Mouse (Mus musculus) myocyte (in vitro differentiated cells): ENCODE data around the gene Nkain4.

Experiments
- MYOG ChIP-seq, 3 experiments: IDR thresholded peaks; one replicate each; pipeline ENCODE4 v1.6.1; 2011; ENCODE audit warnings: control low read depth in 2 of 3, low read depth in 2 of 3, mild to moderate bottlenecking in 2 of 3; ENCODE audit not compliant: insufficient read length in 2 of 3, control insufficient read depth in 1 of 3, insufficient read depth in 1 of 3
- REST ChIP-seq: IDR thresholded peaks from one replicate; pipeline ENCODE4 v1.6.1; 2011; ENCODE audit warnings: mild to moderate bottlenecking, control low read depth, moderate library complexity; ENCODE audit not compliant: insufficient read depth, insufficient read length
- TCF12 ChIP-seq: IDR thresholded peaks from one replicate; pipeline ENCODE4 v1.6.1; 2011; ENCODE audit warnings: mild to moderate bottlenecking, control low read depth; ENCODE audit not compliant: poor library complexity, insufficient read depth, severe bottlenecking
- USF1 ChIP-seq: IDR thresholded peaks from one replicate; pipeline ENCODE4 v1.6.1; 2011; ENCODE audit warnings: low read depth, mild to moderate bottlenecking, control low read depth, moderate library complexity

GRCm38 (mm10) chr2:180994360-180994759 lies 39.9 kb upstream of the Nkain4 start:
- TF ChIP-seq TCF12: no peak
- TF ChIP-seq USF1: no peak
- TF ChIP-seq MYOG (IDR thresholded peaks at IDR 0.05; ENCODE audit: control insufficient read depth in 1 of 3, insufficient read depth in 1 of 3, insufficient read length in 2 of 3, low read depth in 2 of 3): no peak
- TF ChIP-seq REST: no peak
